Mouse (Mus musculus): ENCODE results near the gene Itgbl1.

The Itgbl1 gene

DNA sequence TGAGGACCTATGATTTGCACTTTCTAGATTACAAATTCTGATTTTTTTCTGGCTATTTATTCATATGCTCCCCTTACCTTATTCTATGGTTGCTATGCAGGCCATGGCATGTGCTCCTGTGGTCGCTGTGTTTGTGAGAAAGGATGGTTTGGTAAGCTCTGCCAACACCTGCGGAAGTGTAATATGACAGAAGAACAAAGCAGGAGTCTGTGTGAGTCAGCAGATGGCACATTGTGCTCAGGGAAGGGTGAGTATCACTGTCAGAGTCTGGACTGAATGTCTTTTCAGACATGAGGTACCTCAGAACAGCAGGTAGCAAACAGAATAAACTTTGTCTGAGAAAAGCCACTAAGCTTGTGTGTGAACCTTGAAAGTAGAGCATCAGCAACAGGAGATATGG, 306.8 kb downstream of the Itgbl1 start:
- DNase-seq (ENCODE audit: low read depth in 2 of 2, low spot score in 2 of 2): no peak

DNA sequence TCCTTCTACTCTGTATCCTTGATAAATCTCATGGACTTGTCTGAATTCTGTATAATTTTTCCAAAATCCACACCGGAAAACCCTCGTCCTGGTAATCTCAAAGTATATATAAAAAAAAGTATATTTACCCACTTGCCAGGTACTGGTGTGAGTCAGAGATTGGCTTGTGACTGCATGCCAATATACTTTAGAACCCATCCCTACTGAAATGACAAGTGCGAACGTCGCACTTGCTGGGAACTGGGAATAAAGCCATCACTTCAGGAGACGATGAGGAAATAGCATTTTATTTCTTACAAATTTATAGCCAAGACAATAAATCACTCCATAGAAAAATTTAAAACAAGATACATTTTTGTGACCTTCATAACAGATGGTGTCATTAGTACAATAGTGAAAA, 308.2 kb downstream of the Itgbl1 start:
- no peak for DNase-seq (ENCODE audit: low read depth in 2 of 2, low spot score in 2 of 2)

DNA sequence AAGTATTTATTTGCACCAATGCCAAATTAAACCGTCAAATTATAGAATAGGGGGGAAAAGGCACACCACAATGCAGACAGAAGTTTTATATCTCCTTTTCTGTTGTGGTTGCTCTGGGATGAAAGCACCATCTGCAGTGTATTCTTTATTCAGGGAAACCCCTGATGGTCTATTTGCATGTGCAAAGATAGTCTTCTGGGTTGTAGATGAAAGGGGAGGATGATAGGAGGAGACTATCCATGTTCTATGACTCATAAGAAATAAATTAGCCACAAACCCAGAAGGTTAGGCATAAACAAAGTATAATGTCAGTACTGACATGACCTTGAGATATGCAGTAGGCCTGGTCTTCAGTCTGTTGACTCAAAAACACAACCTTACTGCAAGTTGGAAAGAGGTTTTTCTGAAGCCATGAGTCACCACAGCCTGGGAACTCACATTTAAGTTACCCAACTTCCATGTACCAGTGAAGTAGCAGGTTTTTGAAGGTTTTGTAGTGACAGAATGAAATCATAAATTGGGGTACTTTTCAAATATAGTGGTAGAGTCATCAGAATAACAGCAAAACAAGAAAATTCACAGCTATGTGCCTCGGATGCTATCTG, 330.9 kb downstream of the Itgbl1 start:
- DNase-seq (ENCODE audit: low read depth in 2 of 2, low spot score in 2 of 2): no peak

All from CD8-positive naive resting alpha-beta T cell, adult 2 months (primary cell).